Mouse (Mus musculus) small intestine, adult 2 months (tissue): ENCODE results near the gene Tab1.

Source experiments
- CTCF ChIP-seq: fragments of 200-500 bp; IDR thresholded peaks from 2 replicates; pipeline ENCODE4 v1.5.1; 2012; ENCODE audit warnings: low read depth, mild to moderate bottlenecking, control low read depth, inconsistent platforms, low read length, moderate library complexity, mixed read lengths; ENCODE audit not compliant: insufficient replicate concordance, insufficient read length; ENCODE audit errors: extremely low read depth
- POLR2A ChIP-seq: fragments of 200-500 bp; IDR thresholded peaks from 2 replicates; pipeline ENCODE4 v1.6.1; 2012; ENCODE audit warnings: low read depth, mild to moderate bottlenecking, control low read depth, inconsistent platforms, low read length, moderate library complexity

GRCm38 (mm10) chr15:80091121-80091955 lies 41.6 kb upstream of the Tab1 start, which contains the start of the genes Syngr1 and Rpl3:
- TF ChIP-seq CTCF (peak; percentile 63), POLR2A (no peak)
